ENCODE assay signal across 17 mouse cellular contexts in genomic region chr5:93183311-93183710, GRCm38 (mm10). TPM values are rescaled to one million over a fixed set of nuclear protein-coding genes. Genes with fewer than 3 reads are reported as not detected.
"Had no signal": no experiment of that assay in that cellular context is flagged by ENCODE, and none has a peak within 500 bp of the region (broad histone marks: within the 10 kb centered on the region; RNA-seq: fewer than 3 reads in every experiment).

No protein-coding gene starts in this region.

- H3K9me3 ChIP-seq: neural tube, embryonic 13.5 days; neural tube, embryonic 15.5 days; stomach, embryonic 15.5 days had no signal

- DNase-seq: retina, postnatal 1 day; right cerebral cortex, adult 18-20 months; right cerebral cortex, postnatal 14 days; right cerebral cortex, postnatal 25 days; right cerebral cortex, postnatal 4 days; spleen, adult 18-20 months; thymus, adult 18-20 months; thymus, adult 2 months; thymus, postnatal 14 days; thymus, postnatal 25 days; thymus, postnatal 36 days; thymus, postnatal 4 days had no signal

- H3K9ac ChIP-seq: neural tube, embryonic 13.5 days; neural tube, embryonic 15.5 days; stomach, embryonic 15.5 days had no signal

- H3K4me1 ChIP-seq: neural tube, embryonic 13.5 days; neural tube, embryonic 15.5 days; stomach, embryonic 15.5 days had no signal

- H3K4me3 ChIP-seq: neural tube, embryonic 13.5 days; neural tube, embryonic 15.5 days; stomach, embryonic 15.5 days had no signal

- H3K4me2 ChIP-seq: neural tube, embryonic 13.5 days; neural tube, embryonic 15.5 days; stomach, embryonic 15.5 days had no signal

- H3K27ac ChIP-seq: neural tube, embryonic 13.5 days; neural tube, embryonic 15.5 days; stomach, embryonic 15.5 days; stomach, postnatal 0 days had no signal

- H3K27me3 ChIP-seq: neural tube, embryonic 13.5 days; neural tube, embryonic 15.5 days; stomach, embryonic 15.5 days had no signal

RNA-seq across cellular contexts. Expression of gene 2010109A12Rik, which starts 23.0 kb away (rescaled TPM):
- polyA plus RNA-seq: small intestine, adult 2 months had no signal
